Mouse (Mus musculus): ENCODE measurements at regions not wholly inside any gene's neighbourhood (a gene's known extent, or its start where the extent isn't known, plus 50 kb on each side); places are given as distances from the start of the nearest gene placed in this dataset.

DNA sequence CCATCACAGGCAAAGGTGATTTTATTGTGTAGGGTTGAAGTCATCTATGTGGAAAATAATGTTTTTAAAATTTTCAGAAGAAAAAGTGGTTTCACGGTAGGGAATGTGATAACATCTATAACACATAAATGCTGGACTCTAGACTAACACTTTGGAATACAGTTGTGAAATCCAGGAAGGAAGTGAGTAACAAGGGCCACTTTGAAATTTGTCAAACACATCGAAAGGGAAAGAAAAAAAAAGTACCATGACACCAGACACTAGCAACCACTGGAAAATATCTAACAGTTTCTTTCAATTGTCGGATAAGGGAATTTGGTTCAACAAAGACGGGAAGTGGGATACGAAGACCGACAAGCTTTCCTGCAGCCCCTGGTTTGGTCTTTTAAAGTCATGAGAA, 181.7 kb upstream of the Btg1 start:
- TF ChIP-seq FLI1 (IDR thresholded peaks at IDR 0.05; ENCODE audit: low read length) = no peak
- TF ChIP-seq GATA1 (IDR thresholded peaks at IDR 0.05; ENCODE audit: borderline replicate concordance, low read length) = no peak

All from megakaryocyte, embryonic 14.5 days (primary cell).